Mouse (Mus musculus): ENCODE results near the gene Elmod3. TPM values are rescaled to one million over a fixed set of nuclear protein-coding genes. Genes with fewer than 3 reads are reported as not detected.
A peak's percentile ranks its signal among the peaks of the same experiment; 100 is the strongest.

Elmod3 gene
- polyA plus RNA-seq (2015; fragmentation: Nextera tagmentation; extraction: Ambion mirVana): 17.5 and 18.9 TPM in 2 replicates

- ATAC-seq (ENCODE audit: low read depth): peak; percentile 91
- Histone ChIP-seq H3K27me3 (no peaks in the 10 kb centered on the region), H3K4me2 (peak within 1 kb of the TSS; percentile 69), H3K4me3 (peak within 1 kb of the TSS; percentile 50), H3K9ac (peak within 1 kb of the TSS; percentile 75), H3K9me3 (no peaks in the 10 kb centered on the region), H3K4me1 (replicated peaks) (peaks cover 19% of the 10 kb centered on the region), H3K27ac (replicated peaks) (peak within 1 kb of the TSS; percentile 34), H3K36me3 (no peaks in the 10 kb centered on the region)
- WGBS: under 1% methylated on average over 38 of the region's 38 CpGs
Measured at GRCm38 (mm10) chr6:72597956-72598753, at the start of gene Elmod3, which contains the start of gene Retsat. Gene Elmod3 (minus strand): TSS chr6:72598413. Gene Retsat (plus strand): TSS chr6:72598475.

- no peaks in the 10 kb centered on the region for H3K27me3 ChIP-seq
- H3K27ac ChIP-seq (replicated peaks): no peak overlapping the region
- WGBS: 63% methylated on average over 10 of the region's 10 CpGs
- no peaks in the 10 kb centered on the region for H3K36me3 ChIP-seq
- H3K4me3 ChIP-seq: no peak overlapping the region
- peak; percentile 65; the same call in 1 of the 2 replicates for ATAC-seq (ENCODE audit: low read depth)
- H3K4me2 ChIP-seq: no peak overlapping the region
- H3K9ac ChIP-seq: no peak overlapping the region
- peaks cover 6% of the 10 kb centered on the region for H3K4me1 ChIP-seq (replicated peaks)
- no peaks in the 10 kb centered on the region for H3K9me3 ChIP-seq
Measured at GRCm38 (mm10) chr6:72647383-72647820, 49.2 kb upstream of the Elmod3 start.

- H3K36me3 ChIP-seq: no peaks in the 10 kb centered on the region
- ATAC-seq (ENCODE audit: low read depth): no peak
- H3K9ac ChIP-seq: no peak overlapping the region
- no peak overlapping the region for H3K27ac ChIP-seq (replicated peaks)
- no peak overlapping the region for H3K4me3 ChIP-seq
- H3K27me3 ChIP-seq: no peaks in the 10 kb centered on the region
- H3K9me3 ChIP-seq: no peaks in the 10 kb centered on the region
- H3K4me2 ChIP-seq: no peak overlapping the region
- H3K4me1 ChIP-seq (replicated peaks): peaks cover under 1% of the 10 kb centered on the region; the same call in 1 of the 2 replicates
- WGBS: 58% methylated on average over 7 of the region's 7 CpGs
Measured at GRCm38 (mm10) chr6:72645364-72645763, 47.2 kb upstream of the Elmod3 start.

- WGBS: 79% methylated on average over 4 of the region's 4 CpGs
- Histone ChIP-seq H3K4me3 (no peak overlapping the region), H3K4me2 (no peak overlapping the region), H3K27ac (replicated peaks) (no peak overlapping the region), H3K36me3 (no peaks in the 10 kb centered on the region), H3K9ac (no peak overlapping the region), H3K9me3 (no peaks in the 10 kb centered on the region), H3K4me1 (replicated peaks) (no peaks in the 10 kb centered on the region; the same call in 1 of the 2 replicates), H3K27me3 (no peaks in the 10 kb centered on the region)
- no peak for ATAC-seq (ENCODE audit: low read depth)
Measured at GRCm38 (mm10) chr6:72644576-72644975, 46.4 kb upstream of the Elmod3 start.

GRCm38 (mm10) chr6:72641218-72641954, 43.2 kb upstream of the Elmod3 start:
- ATAC-seq (ENCODE audit: low read depth): no peak
- Histone ChIP-seq H3K27ac (replicated peaks) (no peak overlapping the region), H3K36me3 (no peaks in the 10 kb centered on the region), H3K4me1 (replicated peaks) (no peaks in the 10 kb centered on the region), H3K9me3 (no peaks in the 10 kb centered on the region), H3K27me3 (no peaks in the 10 kb centered on the region), H3K4me3 (no peak overlapping the region), H3K9ac (no peak overlapping the region), H3K4me2 (no peak overlapping the region)
- 80% methylated on average over 18 of the region's 18 CpGs for WGBS

GRCm38 (mm10) chr6:72636940-72637339, 38.7 kb upstream of the Elmod3 start:
- no peak for ATAC-seq (ENCODE audit: low read depth)
- Histone ChIP-seq H3K4me3 (no peak overlapping the region), H3K4me1 (replicated peaks) (0 out of 2 replicates have a peak, but pooled peaks cover 3% of the 10 kb centered on the region), H3K27ac (replicated peaks) (no peak overlapping the region), H3K4me2 (no peak overlapping the region), H3K9me3 (no peaks in the 10 kb centered on the region), H3K27me3 (no peaks in the 10 kb centered on the region), H3K36me3 (no peaks in the 10 kb centered on the region), H3K9ac (no peak overlapping the region)
- 86% methylated on average over 3 of the region's 3 CpGs for WGBS

- Histone ChIP-seq H3K27me3 (no peaks in the 10 kb centered on the region), H3K9ac (no peak overlapping the region), H3K36me3 (no peaks in the 10 kb centered on the region), H3K9me3 (no peaks in the 10 kb centered on the region), H3K4me2 (no peak overlapping the region), H3K4me1 (replicated peaks) (0 out of 2 replicates have a peak, but pooled peaks cover 3% of the 10 kb centered on the region), H3K27ac (replicated peaks) (no peak overlapping the region), H3K4me3 (no peak overlapping the region)
- WGBS: 47% methylated on average over 12 of the region's 12 CpGs
- peak; percentile 66 for ATAC-seq (ENCODE audit: low read depth)
Measured at GRCm38 (mm10) chr6:72635760-72636431, 37.7 kb upstream of the Elmod3 start.

GRCm38 (mm10) chr6:72634311-72634710, 36.1 kb upstream of the Elmod3 start:
- no peak for ATAC-seq (ENCODE audit: low read depth)
- Histone ChIP-seq H3K27ac (replicated peaks) (no peak overlapping the region), H3K36me3 (no peaks in the 10 kb centered on the region; the same call in 1 of the 2 replicates), H3K27me3 (no peaks in the 10 kb centered on the region), H3K9me3 (no peaks in the 10 kb centered on the region), H3K4me1 (replicated peaks) (0 out of 2 replicates have a peak, but pooled peaks cover 3% of the 10 kb centered on the region), H3K4me3 (no peak overlapping the region), H3K9ac (no peak overlapping the region), H3K4me2 (no peak overlapping the region)
- WGBS: 79% methylated on average over 10 of the region's 10 CpGs

- peaks cover 6% of the 10 kb centered on the region; the same call in 1 of the 2 replicates for H3K36me3 ChIP-seq
- H3K27ac ChIP-seq (replicated peaks): no peak overlapping the region
- H3K27me3 ChIP-seq: no peaks in the 10 kb centered on the region
- no peak for ATAC-seq (ENCODE audit: low read depth)
- no peak overlapping the region for H3K4me3 ChIP-seq
- H3K9ac ChIP-seq: no peak overlapping the region
- H3K4me2 ChIP-seq: no peak overlapping the region
- 0 out of 2 replicates have a peak, but pooled peaks cover 3% of the 10 kb centered on the region for H3K4me1 ChIP-seq (replicated peaks)
- 59% methylated on average over 6 of the region's 6 CpGs for WGBS
- H3K9me3 ChIP-seq: no peaks in the 10 kb centered on the region
Measured at GRCm38 (mm10) chr6:72631700-72632099, 33.5 kb upstream of the Elmod3 start.

- no peak overlapping the region for H3K9ac ChIP-seq
- H3K4me3 ChIP-seq: no peak overlapping the region
- no peaks in the 10 kb centered on the region for H3K27me3 ChIP-seq
- 85% methylated on average over 14 of the region's 14 CpGs for WGBS
- H3K4me1 ChIP-seq (replicated peaks): no peaks in the 10 kb centered on the region
- no peak overlapping the region for H3K27ac ChIP-seq (replicated peaks)
- H3K36me3 ChIP-seq: peaks cover 6% of the 10 kb centered on the region; the same call in 1 of the 2 replicates
- H3K9me3 ChIP-seq: no peaks in the 10 kb centered on the region
- H3K4me2 ChIP-seq: no peak overlapping the region
- no peak for ATAC-seq (ENCODE audit: low read depth)
Measured at GRCm38 (mm10) chr6:72630961-72631360, 32.7 kb upstream of the Elmod3 start.

- no peak overlapping the region for H3K9ac ChIP-seq
- no peaks in the 10 kb centered on the region for H3K27me3 ChIP-seq
- 83% methylated on average over 2 of the region's 2 CpGs for WGBS
- no peak overlapping the region for H3K4me2 ChIP-seq
- no peaks in the 10 kb centered on the region for H3K9me3 ChIP-seq
- H3K4me1 ChIP-seq (replicated peaks): no peaks in the 10 kb centered on the region
- no peak overlapping the region for H3K27ac ChIP-seq (replicated peaks)
- H3K4me3 ChIP-seq: no peak overlapping the region
- ATAC-seq (ENCODE audit: low read depth): no peak
- peaks cover 6% of the 10 kb centered on the region; the same call in 1 of the 2 replicates for H3K36me3 ChIP-seq
Measured at GRCm38 (mm10) chr6:72630370-72630769, 32.2 kb upstream of the Elmod3 start.

All from neural tube, embryonic 13.5 days (tissue).